Mouse (Mus musculus): ENCODE results near the gene Svep1. TPM values are rescaled to one million over a fixed set of nuclear protein-coding genes. Genes with fewer than 3 reads are reported as not detected.

Svep1 gene
- polyA plus RNA-seq, 1 experiment = 0.73 TPM

DNA sequence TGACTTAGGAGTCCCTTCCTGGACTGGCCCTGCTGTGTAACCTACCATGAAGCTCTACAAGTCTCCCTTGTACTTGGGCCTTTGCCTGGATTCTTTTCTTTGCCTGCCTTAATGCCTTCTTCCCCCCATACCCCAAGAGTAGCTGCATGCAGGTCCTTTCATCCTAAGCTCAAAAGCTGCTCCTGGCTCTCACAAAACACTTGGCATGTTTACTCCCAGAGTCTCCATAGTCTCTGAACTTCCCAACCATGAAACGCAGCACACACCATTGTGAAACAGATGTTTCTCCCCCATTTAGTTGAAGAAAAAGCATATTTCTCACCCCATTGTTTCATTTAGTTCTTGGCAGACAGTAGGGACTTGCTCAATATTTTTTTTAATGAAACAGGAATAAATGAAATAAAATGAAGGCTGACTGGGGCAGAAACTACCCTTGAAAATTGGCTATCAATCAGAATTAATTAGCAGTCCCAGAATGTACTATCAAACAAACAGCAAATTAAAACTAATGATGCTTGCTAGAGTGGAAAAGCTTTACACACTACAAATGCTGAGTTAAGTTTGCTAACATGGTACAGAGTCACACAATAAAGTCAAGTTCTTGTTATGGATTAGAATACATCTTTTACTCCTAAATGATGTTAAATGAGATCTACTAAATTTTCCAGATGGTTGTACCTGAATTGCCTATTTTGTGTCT lies 72.9 kb downstream of the Svep1 start:
- H3K36me3 ChIP-seq (ENCODE audit: control insufficient read depth, insufficient read depth) = no peaks in the 10 kb centered on the region
- H3K4me3 ChIP-seq (ENCODE audit: insufficient read depth, poor library complexity, severe bottlenecking) = no peak overlapping the region
- TF ChIP-seq CTCF (IDR thresholded peaks at IDR 0.05; ENCODE audit: control insufficient read depth, insufficient read depth, insufficient read length) (no peak), MYOD1 (IDR thresholded peaks at IDR 0.05; ENCODE audit: control insufficient read depth, insufficient read length, low read depth) (no peak), CEBPB (IDR thresholded peaks at IDR 0.05; ENCODE audit: low read depth) (no peak), MAX (IDR thresholded peaks at IDR 0.05) (no peak), USF1 (IDR thresholded peaks at IDR 0.05; ENCODE audit: low read depth) (no peak), MYOG (IDR thresholded peaks at IDR 0.05; ENCODE audit: control insufficient read depth, extremely low read depth, insufficient read length) (no peak), FOSL1 (IDR thresholded peaks at IDR 0.05; ENCODE audit: insufficient read depth, low read length, poor library complexity, severe bottlenecking) (no peak)
- H3K27me3 ChIP-seq (ENCODE audit: control insufficient read depth, insufficient read depth, insufficient read length) = no peaks in the 10 kb centered on the region
- H3ac ChIP-seq (ENCODE audit: control insufficient read depth, insufficient read length, low read depth) = no peak overlapping the region
- H3K79me3 ChIP-seq (ENCODE audit: low read depth) = no peaks in the 10 kb centered on the region
- H3K79me2 ChIP-seq (ENCODE audit: control insufficient read depth, insufficient read depth) = no peaks in the 10 kb centered on the region

DNA sequence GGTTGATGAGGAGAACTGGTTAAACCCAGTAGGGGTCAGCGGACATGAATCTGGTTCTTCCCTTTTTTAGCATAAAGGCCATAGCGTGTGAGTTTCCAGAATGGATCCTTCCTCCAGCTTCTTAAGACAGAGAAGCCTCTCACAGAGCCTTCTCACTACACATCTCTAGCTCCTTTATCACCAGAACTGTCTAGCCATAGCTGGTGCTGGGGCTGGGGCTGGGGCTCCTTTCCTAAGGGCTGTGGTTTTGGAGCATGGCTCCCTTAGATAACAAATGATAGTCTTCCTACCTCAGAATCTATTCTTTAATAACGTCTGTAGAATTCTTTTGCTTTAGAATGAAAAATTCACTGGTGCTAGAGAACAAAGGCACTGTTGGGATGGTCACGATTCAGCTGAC lies 76.8 kb downstream of the Svep1 start:
- TF ChIP-seq MYOG (IDR thresholded peaks at IDR 0.05; ENCODE audit: control insufficient read depth, extremely low read depth, insufficient read length) (no peak), FOSL1 (IDR thresholded peaks at IDR 0.05; ENCODE audit: insufficient read depth, low read length, poor library complexity, severe bottlenecking) (no peak), MAX (IDR thresholded peaks at IDR 0.05) (no peak), CEBPB (IDR thresholded peaks at IDR 0.05; ENCODE audit: low read depth) (no peak), USF1 (IDR thresholded peaks at IDR 0.05; ENCODE audit: low read depth) (no peak), CTCF (IDR thresholded peaks at IDR 0.05; ENCODE audit: control insufficient read depth, insufficient read depth, insufficient read length) (no peak)
- H3K27me3 ChIP-seq (ENCODE audit: control insufficient read depth, insufficient read depth, insufficient read length) = no peaks in the 10 kb centered on the region
- H3ac ChIP-seq (ENCODE audit: control insufficient read depth, insufficient read length, low read depth) = no peak overlapping the region
- H3K79me3 ChIP-seq (ENCODE audit: low read depth) = no peaks in the 10 kb centered on the region
- H3K36me3 ChIP-seq (ENCODE audit: control insufficient read depth, insufficient read depth) = no peaks in the 10 kb centered on the region
- no peak overlapping the region for H3K4me3 ChIP-seq (ENCODE audit: insufficient read depth, poor library complexity, severe bottlenecking)
- no peaks in the 10 kb centered on the region for H3K79me2 ChIP-seq (ENCODE audit: control insufficient read depth, insufficient read depth)

DNA sequence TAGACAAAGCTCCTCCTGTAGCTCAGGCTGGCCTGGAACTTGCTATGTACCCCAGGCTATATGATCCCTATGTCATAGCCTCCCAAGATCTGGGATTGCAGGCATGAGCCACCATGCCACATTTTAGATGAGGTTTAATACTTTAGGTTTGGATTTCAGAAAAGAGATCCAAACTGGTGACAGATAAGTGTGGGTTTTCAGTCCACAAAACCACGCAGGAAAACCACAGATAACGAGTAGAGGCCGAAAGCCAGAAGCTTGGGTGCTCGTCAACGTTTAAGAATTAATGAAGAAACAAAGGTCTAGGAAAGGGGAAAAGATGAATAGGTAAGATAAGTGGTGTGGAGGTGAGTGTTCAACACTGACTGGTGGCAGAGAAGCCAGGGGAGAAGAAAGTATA lies 79.6 kb downstream of the Svep1 start:
- Histone ChIP-seq H3K36me3 (ENCODE audit: control insufficient read depth, insufficient read depth) (no peaks in the 10 kb centered on the region), H3K27me3 (ENCODE audit: control insufficient read depth, insufficient read depth, insufficient read length) (no peaks in the 10 kb centered on the region), H3ac (ENCODE audit: control insufficient read depth, insufficient read length, low read depth) (no peak overlapping the region), H3K4me3 (ENCODE audit: insufficient read depth, poor library complexity, severe bottlenecking) (no peak overlapping the region), H3K79me3 (ENCODE audit: low read depth) (no peaks in the 10 kb centered on the region), H3K79me2 (ENCODE audit: control insufficient read depth, insufficient read depth) (no peaks in the 10 kb centered on the region)
- TF ChIP-seq MYOG (IDR thresholded peaks at IDR 0.05; ENCODE audit: control insufficient read depth, extremely low read depth, insufficient read length) (no peak), CTCF (IDR thresholded peaks at IDR 0.05; ENCODE audit: control insufficient read depth, insufficient read depth, insufficient read length) (no peak), MAX (IDR thresholded peaks at IDR 0.05) (no peak), USF1 (IDR thresholded peaks at IDR 0.05; ENCODE audit: low read depth) (no peak), MYOD1 (IDR thresholded peaks at IDR 0.05; ENCODE audit: control insufficient read depth, insufficient read length, low read depth) (no peak), CEBPB (IDR thresholded peaks at IDR 0.05; ENCODE audit: low read depth) (no peak), FOSL1 (IDR thresholded peaks at IDR 0.05; ENCODE audit: insufficient read depth, low read length, poor library complexity, severe bottlenecking) (no peak)

DNA sequence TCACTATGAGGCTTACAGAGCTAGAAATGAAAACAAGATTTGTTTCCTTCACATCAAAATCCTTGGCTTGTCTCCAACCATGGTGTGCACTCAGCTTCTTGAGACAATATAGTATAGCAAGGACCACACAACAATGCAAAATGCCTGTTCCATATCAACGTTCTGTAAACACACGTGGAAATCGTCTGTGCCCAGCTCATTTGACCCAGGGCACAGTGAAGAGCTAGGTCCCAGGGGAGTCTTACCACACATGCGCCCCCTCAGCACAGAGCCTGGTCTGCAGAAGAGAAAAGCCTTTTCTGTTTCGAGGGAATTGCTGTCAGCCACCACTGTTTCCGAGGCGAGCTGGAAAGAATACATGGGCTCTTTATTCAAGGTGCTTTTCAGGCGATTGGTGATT lies 91.2 kb downstream of the Svep1 start:
- no peak overlapping the region for H3ac ChIP-seq (ENCODE audit: control insufficient read depth, insufficient read length, low read depth)
- H3K79me3 ChIP-seq (ENCODE audit: low read depth) = no peaks in the 10 kb centered on the region
- no peaks in the 10 kb centered on the region for H3K79me2 ChIP-seq (ENCODE audit: control insufficient read depth, insufficient read depth)
- H3K36me3 ChIP-seq (ENCODE audit: control insufficient read depth, insufficient read depth) = no peaks in the 10 kb centered on the region
- TF ChIP-seq MAX (IDR thresholded peaks at IDR 0.05) (no peak), USF1 (IDR thresholded peaks at IDR 0.05; ENCODE audit: low read depth) (no peak), CTCF (IDR thresholded peaks at IDR 0.05; ENCODE audit: control insufficient read depth, insufficient read depth, insufficient read length) (no peak), FOSL1 (IDR thresholded peaks at IDR 0.05; ENCODE audit: insufficient read depth, low read length, poor library complexity, severe bottlenecking) (no peak), MYOG (IDR thresholded peaks at IDR 0.05; ENCODE audit: control insufficient read depth, extremely low read depth, insufficient read length) (no peak), CEBPB (IDR thresholded peaks at IDR 0.05; ENCODE audit: low read depth) (no peak), MYOD1 (IDR thresholded peaks at IDR 0.05; ENCODE audit: control insufficient read depth, insufficient read length, low read depth) (no peak)
- no peaks in the 10 kb centered on the region for H3K27me3 ChIP-seq (ENCODE audit: control insufficient read depth, insufficient read depth, insufficient read length)
- H3K4me3 ChIP-seq (ENCODE audit: insufficient read depth, poor library complexity, severe bottlenecking) = no peak overlapping the region

DNA sequence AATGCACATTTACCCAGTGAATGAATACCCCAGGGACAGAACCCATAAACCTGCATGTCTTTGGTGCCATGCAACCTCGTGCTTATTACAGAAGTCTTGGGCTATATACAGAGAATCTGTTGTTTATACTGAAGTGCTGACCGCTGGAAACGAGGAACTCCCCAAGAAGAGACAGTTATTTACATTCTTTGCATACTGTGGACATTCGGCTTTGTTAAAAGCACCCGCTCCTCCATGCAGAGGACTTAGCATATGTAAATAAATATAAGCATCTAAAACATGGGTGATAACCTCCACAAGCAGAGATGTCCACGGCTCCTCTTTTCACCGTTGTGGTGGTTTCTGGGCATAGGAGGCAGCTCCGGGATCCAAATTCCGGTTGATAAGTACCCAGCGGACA lies 95.7 kb downstream of the Svep1 start:
- Histone ChIP-seq H3K27me3 (ENCODE audit: control insufficient read depth, insufficient read depth, insufficient read length) (no peaks in the 10 kb centered on the region), H3ac (ENCODE audit: control insufficient read depth, insufficient read length, low read depth) (no peak overlapping the region), H3K36me3 (ENCODE audit: control insufficient read depth, insufficient read depth) (no peaks in the 10 kb centered on the region), H3K79me3 (ENCODE audit: low read depth) (no peaks in the 10 kb centered on the region), H3K4me3 (ENCODE audit: insufficient read depth, poor library complexity, severe bottlenecking) (no peak overlapping the region), H3K79me2 (ENCODE audit: control insufficient read depth, insufficient read depth) (no peaks in the 10 kb centered on the region)
- TF ChIP-seq USF1 (IDR thresholded peaks at IDR 0.05; ENCODE audit: low read depth) = no peak
- TF ChIP-seq FOSL1 (IDR thresholded peaks at IDR 0.05; ENCODE audit: insufficient read depth, low read length, poor library complexity, severe bottlenecking) = no peak
- TF ChIP-seq CTCF (IDR thresholded peaks at IDR 0.05; ENCODE audit: control insufficient read depth, insufficient read depth, insufficient read length) = no peak
- no peak for TF ChIP-seq MYOD1 (IDR thresholded peaks at IDR 0.05; ENCODE audit: control insufficient read depth, insufficient read length, low read depth)
- TF ChIP-seq MAX (IDR thresholded peaks at IDR 0.05) = no peak
- TF ChIP-seq CEBPB (IDR thresholded peaks at IDR 0.05; ENCODE audit: low read depth) = no peak
- no peak for TF ChIP-seq MYOG (IDR thresholded peaks at IDR 0.05; ENCODE audit: control insufficient read depth, extremely low read depth, insufficient read length)
